Mouse (Mus musculus) testis, adult 2 months (tissue): ENCODE results near the gene Igfbp2.

ENCODE experiments used
- CTCF ChIP-seq: fragments of 200-500 bp; IDR thresholded peaks from 2 replicates; pipeline ENCODE4 v1.5.1; 2012; ENCODE audit warnings: low read depth, mild to moderate bottlenecking, inconsistent platforms, low read length, moderate library complexity; ENCODE audit not compliant: control insufficient read depth, insufficient read depth, insufficient replicate concordance
- POLR2A ChIP-seq: fragments of 200-500 bp; IDR thresholded peaks from 2 replicates; pipeline ENCODE4 v1.6.1; 2012; ENCODE audit warnings: low read depth, mild to moderate bottlenecking, inconsistent platforms, low read length, moderate library complexity; ENCODE audit not compliant: control insufficient read depth

DNA sequence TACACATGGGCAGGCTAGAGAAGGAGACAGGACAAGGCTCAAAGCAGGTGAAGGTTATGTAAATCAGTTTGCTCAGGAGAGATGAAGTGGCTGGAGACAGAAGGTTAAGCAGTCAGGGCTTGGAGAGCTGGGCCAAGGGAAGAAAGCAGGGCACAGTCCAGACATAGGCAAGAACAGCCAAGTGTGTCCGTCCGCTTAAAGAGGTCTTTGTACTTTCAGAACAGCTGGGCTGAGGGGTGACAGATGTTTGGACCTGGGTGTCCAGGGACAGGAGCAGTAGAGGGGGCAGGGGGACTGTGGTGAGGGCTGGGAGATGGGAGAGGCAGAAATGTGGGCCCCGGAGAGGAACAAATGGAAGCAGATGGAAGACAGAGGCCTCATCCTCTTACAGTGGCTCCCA lies 40.0 kb downstream of the Igfbp2 start:
- TF ChIP-seq CTCF (no peak), POLR2A (no peak)
